Mouse (Mus musculus) CH12.LX (cell line): ENCODE data around the gene Plcg2. TPM values are rescaled to one million over a fixed set of nuclear protein-coding genes. Genes with fewer than 3 reads are reported as not detected.
A peak's percentile ranks its signal among the peaks of the same experiment; 100 is the strongest.

ENCODE experiments used
- DNase-seq: peaks from one replicate; pipeline ENCODE4 v3.0.0-alpha.2; 2013; ENCODE audit errors: extremely low read depth
- H3K27ac ChIP-seq: 2 replicates; pipeline ENCODE4 v1.5.1; 2012; ENCODE audit warnings: low read depth, mild to moderate bottlenecking, control low read depth, moderate library complexity; ENCODE audit not compliant: insufficient read depth
- H3K27me3 ChIP-seq: replicated peaks from 2 replicates; pipeline ENCODE3; 2012; ENCODE audit warnings: inconsistent platforms
- H3K36me3 ChIP-seq, 2 experiments: replicated peaks in 1 of 2; 2 replicates each; pipeline versions ENCODE3 to v1.6.1; 2012; ENCODE audit warnings: inconsistent platforms in 1 of 2, low read length in 1 of 2, mild to moderate bottlenecking in 1 of 2, mixed read lengths in 1 of 2, moderate library complexity in 1 of 2; ENCODE audit not compliant: control insufficient read depth in 1 of 2, insufficient read depth in 1 of 2
- H3K4me1 ChIP-seq, 2 experiments: 2 replicates each; pipeline ENCODE4 v1.6.1; 2012; ENCODE audit warnings: inconsistent platforms in 1 of 2, moderate library complexity in 1 of 2; ENCODE audit not compliant: insufficient read depth in 2 of 2, control insufficient read depth in 1 of 2
- H3K4me2 ChIP-seq: 2 replicates; pipeline ENCODE4 v1.6.1; 2012; ENCODE audit warnings: low read depth, mild to moderate bottlenecking, control low read depth; ENCODE audit not compliant: poor library complexity, insufficient read depth, severe bottlenecking
- H3K4me3 ChIP-seq, 3 experiments: fragments of 150-350 bp in 1 of 3; sonication (generic) in 1 of 3; replicated peaks in 1 of 3; 2 replicates each; pipeline versions ENCODE3 to v1.5.1; 2011 to 2012; ENCODE audit warnings: low read depth in 2 of 3, low read length in 2 of 3, mild to moderate bottlenecking in 2 of 3, moderate library complexity in 2 of 3, control low read depth in 1 of 3, improper control_type of control experiment in 1 of 3, inconsistent platforms in 1 of 3, mixed read lengths in 1 of 3; ENCODE audit not compliant: poor library complexity in 1 of 3
- H3K79me2 ChIP-seq: replicated peaks from 2 replicates; pipeline ENCODE4 v1.6.1; 2012; ENCODE audit warnings: mild to moderate bottlenecking, moderate library complexity; ENCODE audit not compliant: control insufficient read depth, poor library complexity, insufficient read depth, severe bottlenecking; ENCODE audit errors: extremely low read depth
- H3K9ac ChIP-seq: 2 replicates; pipeline ENCODE4 v1.6.1; 2012; ENCODE audit warnings: low read depth, mild to moderate bottlenecking, control low read depth, moderate library complexity; ENCODE audit not compliant: insufficient read depth
- H3K9me3 ChIP-seq: replicated peaks from 2 replicates; pipeline ENCODE3; 2012; ENCODE audit warnings: low read length, inconsistent platforms, mixed read lengths
- CHD2 ChIP-seq: IDR thresholded peaks from 2 replicates; pipeline ENCODE4 v1.6.1; 2011; ENCODE audit warnings: low read length, improper control_type of control experiment
- CTCF ChIP-seq, 2 experiments: IDR thresholded peaks in 1 of 2; conservative IDR thresholded peaks in 1 of 2; 2 replicates each; pipeline ENCODE4 v1.5.1; 2011 to 2012; ENCODE audit warnings: low read depth in 2 of 2, low read length in 2 of 2, improper control_type of control experiment in 1 of 2, inconsistent platforms in 1 of 2, mild to moderate bottlenecking in 1 of 2, moderate library complexity in 1 of 2
- ETS1 ChIP-seq: conservative IDR thresholded peaks from 2 replicates; pipeline ENCODE4 v1.6.1; 2012; ENCODE audit warnings: low read depth, mild to moderate bottlenecking, inconsistent platforms, low read length, improper control_type of control experiment, moderate library complexity
- JUN ChIP-seq: IDR thresholded peaks from 2 replicates; pipeline ENCODE4 v1.6.1; 2011; ENCODE audit warnings: low read depth, mild to moderate bottlenecking, low read length, improper control_type of control experiment, moderate library complexity; ENCODE audit not compliant: insufficient read depth
- MAX ChIP-seq: IDR thresholded peaks from 2 replicates; pipeline ENCODE4 v1.6.1; 2011; ENCODE audit warnings: low read length, improper control_type of control experiment
- MXI1 ChIP-seq: IDR thresholded peaks from 2 replicates; pipeline ENCODE4 v1.6.1; 2011; ENCODE audit warnings: mild to moderate bottlenecking, low read depth, low read length, improper control_type of control experiment
- MYC ChIP-seq: IDR thresholded peaks from 2 replicates; pipeline ENCODE4 v1.6.1; 2011; ENCODE audit warnings: low read depth, mild to moderate bottlenecking, improper control_type of control experiment, low read length
- NRF1 ChIP-seq: IDR thresholded peaks from 2 replicates; pipeline ENCODE4 v1.6.1; 2014; ENCODE audit warnings: low read depth, mild to moderate bottlenecking, inconsistent platforms, low read length, improper control_type of control experiment, moderate library complexity
- POLR2A ChIP-seq: IDR thresholded peaks from 2 replicates; pipeline ENCODE4 v1.6.1; 2011; ENCODE audit warnings: low read depth, mild to moderate bottlenecking, improper control_type of control experiment, low read length
- POLR2AphosphoS2 ChIP-seq: IDR thresholded peaks from 2 replicates; pipeline ENCODE4 v1.6.1; 2011; ENCODE audit warnings: low read depth, low read length, improper control_type of control experiment
- SIN3A ChIP-seq: IDR thresholded peaks from 2 replicates; pipeline ENCODE4 v1.6.1; 2012; ENCODE audit warnings: low read length, improper control_type of control experiment, inconsistent platforms
- SMC3 ChIP-seq: IDR thresholded peaks from 2 replicates; pipeline ENCODE4 v1.6.1; 2011; ENCODE audit warnings: low read depth, low read length, improper control_type of control experiment
- TBP ChIP-seq: conservative IDR thresholded peaks from 2 replicates; pipeline ENCODE4 v1.6.1; 2011; ENCODE audit warnings: low read depth, low read length, improper control_type of control experiment
- TCF12 ChIP-seq: IDR thresholded peaks from 2 replicates; pipeline ENCODE4 v1.6.1; 2014; ENCODE audit warnings: low read depth, mild to moderate bottlenecking, inconsistent platforms, low read length, improper control_type of control experiment
- USF1 ChIP-seq: IDR thresholded peaks from 2 replicates; pipeline ENCODE4 v1.6.1; 2014; ENCODE audit warnings: low read depth, mild to moderate bottlenecking, inconsistent platforms, low read length, improper control_type of control experiment
- USF2 ChIP-seq: conservative IDR thresholded peaks from 2 replicates; pipeline ENCODE4 v1.6.1; 2011; ENCODE audit warnings: low read depth, low read length, improper control_type of control experiment
- ZKSCAN1 ChIP-seq: IDR thresholded peaks from 2 replicates; pipeline ENCODE4 v1.6.1; 2012; ENCODE audit warnings: low read depth, inconsistent platforms, low read length, improper control_type of control experiment, borderline replicate concordance
- ZMIZ1 ChIP-seq: IDR thresholded peaks from 2 replicates; pipeline ENCODE4 v1.6.1; 2012; ENCODE audit warnings: low read depth, mild to moderate bottlenecking, inconsistent platforms, low read length, improper control_type of control experiment
- ZNF384 ChIP-seq: IDR thresholded peaks from 2 replicates; pipeline ENCODE4 v1.6.1; 2012; ENCODE audit warnings: low read depth, low read length, improper control_type of control experiment, inconsistent platforms
- dilution Hi-C: fragments of 300-500 bp; cut with MboI; formaldehyde crosslinking; loops from 2 replicates; pipeline ENCODE4 v1.14.3; 2020; ENCODE audit warnings: low sequenced_read_pairs; ENCODE audit not compliant: extremely low pct_unique_long_range_greater_than_20kb, extremely low pct_ligation_motif_present
- in situ Hi-C: fragments of 300-500 bp; cut with MboI; formaldehyde crosslinking; loops from 3 replicates; pipeline ENCODE4 v1.14.3; 2019; ENCODE audit warnings: low sequenced_read_pairs, low pct_ligation_motif_present, low pct_unique_long_range_greater_than_20kb, mixed read lengths
- polyA plus RNA-seq: library from polyadenylated mRNA; unstranded; fragments of >175 nt; gene quantifications from 2 replicates; pipeline ENCODE4 v1.2.1, GENCODE M21; 2012; ENCODE audit warnings: low read depth; ENCODE audit not compliant: insufficient read length
- total RNA-seq, 2 experiments: library from RNA; depleted of rRNA; stranded (reverse); fragments of 300-350 nt in 1 of 2; fragments of >200 nt in 1 of 2; gene quantifications; 2 replicates each; pipeline ENCODE4 v1.2.3; 2012 to 2014

The Plcg2 gene
- total and polyA plus RNA-seq, 3 experiments = 129 to 196 (median 194) TPM

DNA sequence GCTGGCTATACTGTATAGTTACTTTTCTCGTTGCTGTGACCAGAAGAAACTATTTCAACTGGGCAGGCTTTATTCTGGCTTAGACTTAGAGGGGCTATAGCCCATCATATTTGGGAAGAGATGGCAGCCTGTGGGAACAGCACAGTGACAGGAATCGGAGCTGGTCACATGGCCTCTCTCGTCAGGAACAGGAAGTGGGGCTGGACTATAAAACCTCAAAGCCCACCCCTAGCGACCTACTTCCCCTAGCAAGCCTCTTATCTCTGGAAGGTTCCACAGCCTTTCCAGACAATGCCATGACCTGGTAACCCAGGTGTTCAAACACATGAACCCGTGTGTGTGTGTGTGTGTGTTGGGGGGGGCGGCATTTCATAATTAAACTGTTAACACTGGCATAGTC, 79.0 kb downstream of the Plcg2 start:
- Histone ChIP-seq H3K36me3 (peaks cover 76 to 86% of the 10 kb centered on the region in 2 experiments), H3K4me2 (no peak overlapping the region), H3K79me2 (no peaks in the 10 kb centered on the region), H3K4me1 (peaks cover 27 to 49% of the 10 kb centered on the region in 2 experiments), H3K9me3 (no peaks in the 10 kb centered on the region), H3K27me3 (no peaks in the 10 kb centered on the region), H3K9ac (no peak overlapping the region), H3K4me3 (no peak overlapping the region), H3K27ac (no peak overlapping the region)
- dilution Hi-C loops = no loop called here
- no peak for TF ChIP-seq SIN3A
- TF ChIP-seq USF1 = 0 out of 2 replicates have a peak, but pooled peaks have one; percentile 4
- no peak for DNase-seq
- in situ Hi-C loops = no loop called here

GRCm38 (mm10) chr8:117577883-117578282, 79.8 kb downstream of the Plcg2 start:
- in situ Hi-C loops = no loop called here
- H3K27me3 ChIP-seq = no peaks in the 10 kb centered on the region
- no peak overlapping the region for H3K27ac ChIP-seq
- TF ChIP-seq CTCF (conservative IDR thresholded peaks at IDR 0.05 in 1 of 2, IDR thresholded peaks at IDR 0.05 in 1 of 2; ENCODE audit: low read depth in 2 of 2, low read length in 2 of 2) (peak; percentile 58 to 83), SMC3 (0 out of 2 replicates have a peak, but pooled peaks have one; percentile 5), ETS1 (no peak)
- peaks cover 27 to 49% of the 10 kb centered on the region in 2 experiments for H3K4me1 ChIP-seq
- H3K4me3 ChIP-seq = no peak overlapping the region
- dilution Hi-C loops = no loop called here
- peaks cover 78 to 87% of the 10 kb centered on the region in 2 experiments for H3K36me3 ChIP-seq
- no peaks in the 10 kb centered on the region for H3K79me2 ChIP-seq
- peak; percentile 30 for DNase-seq
- H3K9ac ChIP-seq = no peak overlapping the region
- no peak overlapping the region for H3K4me2 ChIP-seq
- H3K9me3 ChIP-seq = no peaks in the 10 kb centered on the region

DNA sequence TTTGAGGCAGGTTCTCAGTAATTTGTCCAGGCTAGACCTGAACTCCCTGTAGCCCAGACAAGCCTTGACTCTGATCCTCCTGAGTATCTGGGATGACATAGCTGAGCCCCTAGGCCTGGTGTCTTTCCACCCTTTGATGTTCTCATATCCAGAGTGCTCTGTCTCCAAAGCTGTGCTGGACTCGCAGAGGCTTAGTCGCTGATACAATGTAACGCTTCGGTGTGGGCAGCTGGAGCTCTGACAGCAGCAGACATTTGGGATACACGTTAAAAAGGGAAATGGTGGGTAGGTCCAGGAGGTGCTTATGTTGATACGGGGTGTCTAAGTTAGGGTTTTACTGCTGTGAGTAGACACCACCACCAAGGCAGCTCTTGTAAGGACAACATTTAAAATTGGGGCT, 80.8 kb downstream of the Plcg2 start:
- no peak overlapping the region for H3K4me3 ChIP-seq
- in situ Hi-C loops = no loop called here
- H3K9me3 ChIP-seq = no peaks in the 10 kb centered on the region
- peaks cover 79 to 87% of the 10 kb centered on the region in 2 experiments for H3K36me3 ChIP-seq
- H3K4me2 ChIP-seq = no peak overlapping the region
- peaks cover 27 to 49% of the 10 kb centered on the region in 2 experiments for H3K4me1 ChIP-seq
- H3K79me2 ChIP-seq = no peaks in the 10 kb centered on the region
- no peaks in the 10 kb centered on the region for H3K27me3 ChIP-seq
- H3K27ac ChIP-seq = peak overlapping the region; percentile 9; the same call in 1 of the 2 replicates
- no peak for DNase-seq
- H3K9ac ChIP-seq = no peak overlapping the region
- TF ChIP-seq POLR2A = no peak
- no peak for TF ChIP-seq JUN
- TF ChIP-seq MXI1 = no peak
- TF ChIP-seq SMC3 = no peak
- no peak for TF ChIP-seq ZKSCAN1
- TF ChIP-seq TBP = no peak
- TF ChIP-seq ZMIZ1 = no peak
- no peak for TF ChIP-seq POLR2AphosphoS2
- TF ChIP-seq TCF12 = no peak
- no peak for TF ChIP-seq SIN3A
- no peak for TF ChIP-seq MAX
- no peak for TF ChIP-seq CHD2
- TF ChIP-seq CTCF (conservative IDR thresholded peaks at IDR 0.05 in 1 of 2, IDR thresholded peaks at IDR 0.05 in 1 of 2; ENCODE audit: low read depth in 2 of 2, low read length in 2 of 2) = no peak
- no peak for TF ChIP-seq MYC
- no peak for TF ChIP-seq USF2
- TF ChIP-seq ZNF384 = no peak
- TF ChIP-seq NRF1 = no peak
- dilution Hi-C loops = no loop called here
